Mouse (Mus musculus) ES-E14 (cell line): Measurements from ENCODE around the gene Tln1. TPM values are rescaled to one million over a fixed set of nuclear protein-coding genes. Genes with fewer than 3 reads are reported as not detected.

Source experiments
- DNase-seq: peaks from one replicate; pipeline ENCODE4 v3.0.0-alpha.2; 2013; ENCODE audit warnings: low read depth, low spot score
- H3K27ac ChIP-seq: 2 replicates; pipeline ENCODE4 v1.5.1; 2012; ENCODE audit warnings: low read depth, mild to moderate bottlenecking, low read length, moderate library complexity, mixed read lengths; ENCODE audit not compliant: poor library complexity, insufficient read depth, severe bottlenecking
- H3K36me3 ChIP-seq: 2 replicates; pipeline ENCODE4 v1.6.1; 2012; ENCODE audit warnings: mild to moderate bottlenecking, low read length, moderate library complexity, mixed read lengths; ENCODE audit not compliant: control insufficient read depth, poor library complexity, insufficient read depth, severe bottlenecking
- H3K4me1 ChIP-seq, 2 experiments: fragments of 150-350 bp in 1 of 2; sonication (generic) in 1 of 2; 2 replicates each; pipeline ENCODE4 v1.6.1; 2012; ENCODE audit warnings: low read length in 2 of 2, mild to moderate bottlenecking in 1 of 2, mixed read lengths in 1 of 2; ENCODE audit not compliant: control insufficient read depth in 2 of 2, insufficient read depth in 2 of 2, poor library complexity in 1 of 2
- H3K4me3 ChIP-seq, 2 experiments: fragments of 150-350 bp in 1 of 2; sonication (generic) in 1 of 2; 2 replicates each; pipeline ENCODE4 v1.5.1; 2012; ENCODE audit warnings: low read length in 2 of 2, low read depth in 1 of 2, mild to moderate bottlenecking in 1 of 2, mixed read lengths in 1 of 2; ENCODE audit not compliant: insufficient read depth in 1 of 2, poor library complexity in 1 of 2, severe bottlenecking in 1 of 2
- H3K9ac ChIP-seq: 2 replicates; pipeline ENCODE4 v1.6.1; 2012; ENCODE audit warnings: low read depth, mild to moderate bottlenecking, low read length, mixed read lengths; ENCODE audit not compliant: poor library complexity, insufficient read depth, severe bottlenecking
- H3K9me3 ChIP-seq: fragments of 150-350 bp; sonication (generic); 2 replicates; pipeline ENCODE4 v1.6.1; 2012; ENCODE audit warnings: low read depth, mild to moderate bottlenecking, low read length; ENCODE audit not compliant: control insufficient read depth, insufficient read depth
- CHD2 ChIP-seq: IDR thresholded peaks from 2 replicates; pipeline ENCODE4 v1.6.1; 2014; ENCODE audit warnings: mild to moderate bottlenecking, low read depth, low read length, inconsistent platforms
- HCFC1 ChIP-seq: IDR thresholded peaks from 2 replicates; pipeline ENCODE4 v1.6.1; 2012; ENCODE audit warnings: low read length, inconsistent platforms, borderline replicate concordance; ENCODE audit not compliant: insufficient read depth
- MAFK ChIP-seq: IDR thresholded peaks from 2 replicates; pipeline ENCODE4 v1.6.1; 2014; ENCODE audit warnings: mild to moderate bottlenecking, low read depth, low read length, inconsistent platforms; ENCODE audit not compliant: insufficient read depth
- ZC3H11A ChIP-seq: IDR thresholded peaks from 2 replicates; pipeline ENCODE4 v1.6.1; 2012; ENCODE audit warnings: low read depth, mild to moderate bottlenecking, inconsistent platforms, low read length, borderline replicate concordance
- ZNF384 ChIP-seq: IDR thresholded peaks from 2 replicates; pipeline ENCODE4 v1.6.1; 2012; ENCODE audit warnings: low read depth, low read length, inconsistent platforms
- in situ Hi-C, 2 experiments: fragments of 600-800 bp; cut with MboI; formaldehyde crosslinking; loops; one replicate each; pipeline ENCODE4 v1.15.1; 2025; ENCODE audit warnings: low sequenced_read_pairs in 2 of 2, inconsistent platforms in 1 of 2; ENCODE audit not compliant: unreplicated experiment in 2 of 2
- total RNA-seq: library from RNA; depleted of rRNA; stranded (reverse); fragments of 300-350 nt; gene quantifications from 2 replicates; pipeline ENCODE4 v1.2.3, GENCODE M21; 2012

Tln1 gene
- total RNA-seq, 1 experiment, result 105 TPM

- H3K4me3 ChIP-seq, result no peak within 1 kb of the TSS
- peaks cover 21% of the 10 kb centered on the region; the same call in 1 of the 2 replicates for H3K36me3 ChIP-seq
- peaks cover 0 to 17% of the 10 kb centered on the region in 2 experiments; a peak in 1 of 4 replicates for H3K4me1 ChIP-seq
- no peaks in the 10 kb centered on the region for H3K9me3 ChIP-seq
- no peak within 1 kb of the TSS for H3K9ac ChIP-seq
- H3K27ac ChIP-seq, result no peak within 1 kb of the TSS; the same call in 1 of the 2 replicates
- no peak for DNase-seq
- no peak for TF ChIP-seq ZC3H11A
- no peak for TF ChIP-seq HCFC1
- in situ Hi-C loops, result no loop called here
These were observed 22.2 kb upstream of the Tln1 start, which contains the start of gene Msmp for GRCm38 (mm10) chr4:43584444-43585416. Gene Msmp, minus strand, starts transcription at chr4:43584494.

GRCm38 (mm10) chr4:43583421-43583820, 20.9 kb upstream of the Tln1 start:
- in situ Hi-C loops, result no loop called here
- TF ChIP-seq ZNF384 (no peak), CHD2 (no peak), ZC3H11A (no peak), MAFK (no peak), HCFC1 (no peak)
- Histone ChIP-seq H3K36me3 (peaks cover 21% of the 10 kb centered on the region; the same call in 1 of the 2 replicates), H3K9ac (no peak overlapping the region), H3K4me3 (no peak overlapping the region), H3K4me1 (peaks cover 0 to 17% of the 10 kb centered on the region in 2 experiments; a peak in 2 of 4 replicates), H3K9me3 (no peaks in the 10 kb centered on the region), H3K27ac (no peak overlapping the region)
- DNase-seq, result no peak

GRCm38 (mm10) chr4:43582241-43582640, 19.8 kb upstream of the Tln1 start:
- DNase-seq, result no peak
- in situ Hi-C loops, result no loop called here
- Histone ChIP-seq H3K27ac (no peak overlapping the region), H3K9me3 (no peaks in the 10 kb centered on the region), H3K4me3 (no peak overlapping the region), H3K9ac (no peak overlapping the region), H3K4me1 (peaks cover 2 to 19% of the 10 kb centered on the region in 2 experiments; a peak in 3 of 4 replicates), H3K36me3 (peaks cover 21% of the 10 kb centered on the region; the same call in 1 of the 2 replicates)
- no peak for TF ChIP-seq ZNF384
- TF ChIP-seq HCFC1, result no peak
- no peak for TF ChIP-seq ZC3H11A
- no peak for TF ChIP-seq MAFK
- no peak for TF ChIP-seq CHD2

GRCm38 (mm10) chr4:43581381-43581780, 18.9 kb upstream of the Tln1 start:
- H3K4me3 ChIP-seq, result no peak overlapping the region
- no peak for DNase-seq
- TF ChIP-seq ZNF384 (no peak), HCFC1 (no peak), CHD2 (no peak), ZC3H11A (no peak), MAFK (no peak)
- peaks cover 21% of the 10 kb centered on the region; the same call in 1 of the 2 replicates for H3K36me3 ChIP-seq
- H3K4me1 ChIP-seq, result peaks cover 2 to 17% of the 10 kb centered on the region in 2 experiments; a peak in 3 of 4 replicates
- no peak overlapping the region for H3K27ac ChIP-seq
- in situ Hi-C loops, result no loop called here
- H3K9me3 ChIP-seq, result no peaks in the 10 kb centered on the region
- H3K9ac ChIP-seq, result no peak overlapping the region
